Mouse (Mus musculus): Measurements from ENCODE around the gene Racgap1.

The Racgap1 gene

DNA sequence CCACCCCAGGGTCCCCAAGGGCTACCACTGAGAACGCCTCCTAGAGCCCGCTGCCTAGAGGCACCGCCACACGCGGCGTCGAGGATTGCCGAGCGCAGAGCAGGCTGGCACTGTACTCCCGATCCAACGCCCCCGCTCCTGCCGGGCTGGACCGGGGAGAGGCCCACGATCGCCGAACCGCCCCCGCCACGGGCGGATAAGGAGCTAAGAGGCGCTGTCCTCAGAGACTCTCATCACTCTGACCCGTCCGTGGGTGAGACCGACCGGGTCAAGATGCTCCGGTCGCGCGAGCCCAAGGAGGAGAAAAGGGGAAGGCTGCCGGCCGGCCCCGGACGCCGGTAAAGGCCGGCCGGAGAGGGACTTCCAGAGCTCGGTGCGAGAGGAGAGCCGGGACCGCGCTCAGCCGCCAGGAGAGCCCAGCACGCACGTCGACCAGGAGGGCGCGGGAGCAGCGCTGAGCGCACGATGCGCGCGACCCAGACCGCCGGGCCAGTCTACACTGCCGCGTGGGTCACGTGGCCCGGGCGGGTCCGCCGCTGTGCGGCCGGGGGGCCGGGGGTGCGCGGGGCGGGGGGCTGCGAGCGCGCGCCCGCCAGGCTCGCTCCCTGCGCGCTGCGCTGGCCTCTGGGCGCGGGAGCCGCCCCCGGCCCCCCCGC lies 60.9 kb downstream of the Racgap1 start, which contains the start of gene Aqp5:
Aqp5 (plus strand) TSS at position 354 of the 656 bp plus-strand sequence.
- no peak for DNase-seq (ENCODE audit: low read depth, low spot score)

DNA sequence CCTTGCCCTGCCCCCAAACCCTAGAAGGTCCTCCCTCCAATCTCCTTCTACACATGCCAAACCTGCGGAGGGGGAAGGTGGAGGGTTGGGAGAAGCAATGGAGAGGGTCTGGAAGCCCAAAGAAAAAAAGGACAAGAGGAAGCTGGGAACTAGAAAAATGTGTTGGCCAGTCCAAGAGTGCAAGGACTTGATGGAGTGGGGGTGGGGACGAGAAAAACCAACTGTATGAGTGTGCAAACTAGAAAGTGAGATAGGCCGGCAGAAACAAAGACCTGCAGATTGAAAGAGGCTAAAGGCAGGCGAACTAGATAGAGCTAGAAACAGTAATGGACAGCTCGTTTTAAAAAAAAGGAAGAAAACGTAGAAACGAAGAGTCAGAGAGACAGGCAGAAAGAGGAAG lies 61.8 kb downstream of the Racgap1 start:
- no peak for DNase-seq (ENCODE audit: low read depth, low spot score)

DNA sequence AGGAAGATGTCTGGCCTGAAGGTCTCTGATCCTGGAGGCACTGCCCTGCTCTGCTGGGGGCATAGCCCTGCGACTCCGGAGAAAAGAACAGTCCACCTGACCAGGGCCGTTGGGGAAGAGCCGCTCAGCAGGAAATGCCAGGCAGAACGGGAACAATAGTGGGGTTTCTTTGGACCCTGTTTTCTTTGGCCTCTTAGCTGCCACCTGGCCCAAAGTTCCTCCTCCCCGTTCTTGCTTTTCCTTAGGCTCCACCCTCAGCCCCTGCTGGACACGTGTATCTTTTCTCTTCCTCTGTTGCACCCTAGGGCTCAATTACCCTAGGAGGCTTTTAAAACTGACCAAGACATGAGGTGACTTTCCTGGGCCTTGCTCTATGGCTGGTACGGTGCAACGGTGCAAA lies 62.2 kb downstream of the Racgap1 start:
- no peak for DNase-seq (ENCODE audit: low read depth, low spot score)

DNA sequence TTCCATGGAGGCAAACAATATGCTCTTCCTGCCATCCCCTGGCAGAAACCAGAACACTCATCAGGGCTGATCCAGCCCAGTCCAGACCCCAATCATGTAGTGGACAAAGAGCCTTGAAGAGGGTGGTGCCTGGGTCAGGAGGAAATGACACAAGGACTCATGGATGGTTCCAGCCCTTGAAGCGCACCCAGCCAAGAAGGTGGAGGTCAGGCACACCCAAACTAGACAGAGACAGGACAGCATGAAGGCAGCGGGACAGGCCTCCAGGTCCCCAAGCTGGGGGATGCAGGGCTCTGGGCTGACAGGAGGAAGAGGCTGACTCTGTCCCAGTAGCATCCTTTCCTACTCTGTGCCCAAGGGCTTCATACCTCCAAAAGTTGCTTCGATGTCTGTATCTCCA lies 64.9 kb downstream of the Racgap1 start:
- DNase-seq (ENCODE audit: low read depth, low spot score) = no peak

DNA sequence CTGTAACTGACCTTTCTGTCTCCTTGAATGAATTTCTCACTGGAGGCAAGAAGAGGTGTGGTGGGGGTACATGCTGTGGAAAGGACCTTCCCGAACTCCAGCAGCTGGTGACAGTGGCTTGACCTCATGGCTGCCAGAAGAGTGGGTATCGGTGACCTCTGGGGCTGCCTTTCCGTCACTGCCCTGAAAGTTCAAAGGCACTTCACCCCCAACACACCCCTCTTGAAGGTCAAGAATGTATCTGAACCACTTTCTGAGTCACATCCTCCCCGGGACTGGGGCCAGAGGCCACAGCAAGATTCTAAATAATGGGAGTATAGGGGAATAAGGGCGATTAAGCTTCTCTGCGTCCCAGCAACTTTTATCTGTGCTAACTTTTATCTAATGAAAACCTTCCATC lies 65.7 kb downstream of the Racgap1 start:
- no peak for DNase-seq (ENCODE audit: low read depth, low spot score)

DNA sequence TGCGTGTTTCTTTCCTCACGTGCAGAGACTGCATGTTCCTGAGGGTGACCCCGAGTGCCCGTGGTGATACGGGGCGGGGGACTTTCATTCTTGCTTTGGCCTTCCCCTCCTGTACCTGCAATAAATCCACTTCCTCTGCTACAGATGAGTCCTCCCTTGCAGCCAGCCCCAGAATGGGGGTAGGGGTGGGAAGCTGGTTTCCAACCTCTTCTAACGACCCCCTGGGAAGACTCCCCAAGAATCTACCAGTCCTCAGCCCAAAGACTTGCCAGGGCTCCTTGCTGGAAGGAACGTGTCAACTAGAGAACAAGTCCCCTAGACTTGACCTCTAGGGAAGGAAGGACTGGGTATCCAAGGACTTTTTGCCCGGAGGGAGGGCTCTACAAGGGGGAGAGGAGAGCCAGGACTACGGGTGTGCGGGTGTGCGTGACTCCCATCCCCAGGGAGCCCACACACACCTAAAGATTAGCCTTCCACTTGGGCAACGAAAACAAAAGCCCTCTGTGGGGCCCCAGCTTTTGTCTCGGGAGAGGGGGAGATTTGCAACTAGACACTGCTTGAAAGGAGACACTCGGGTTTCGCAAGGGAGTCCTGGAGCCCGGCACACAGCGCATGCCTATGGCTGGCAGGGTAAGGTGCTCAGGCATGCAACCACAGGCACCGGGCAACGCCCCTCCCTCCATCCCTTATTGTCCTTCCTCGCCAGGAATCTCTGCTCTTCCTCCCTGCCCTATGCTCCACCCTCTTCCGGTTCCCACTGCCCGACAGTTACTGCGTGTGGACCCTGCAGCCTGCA lies 66.9 kb downstream of the Racgap1 start:
- DNase-seq (ENCODE audit: low read depth, low spot score) = peak; percentile 46

DNA sequence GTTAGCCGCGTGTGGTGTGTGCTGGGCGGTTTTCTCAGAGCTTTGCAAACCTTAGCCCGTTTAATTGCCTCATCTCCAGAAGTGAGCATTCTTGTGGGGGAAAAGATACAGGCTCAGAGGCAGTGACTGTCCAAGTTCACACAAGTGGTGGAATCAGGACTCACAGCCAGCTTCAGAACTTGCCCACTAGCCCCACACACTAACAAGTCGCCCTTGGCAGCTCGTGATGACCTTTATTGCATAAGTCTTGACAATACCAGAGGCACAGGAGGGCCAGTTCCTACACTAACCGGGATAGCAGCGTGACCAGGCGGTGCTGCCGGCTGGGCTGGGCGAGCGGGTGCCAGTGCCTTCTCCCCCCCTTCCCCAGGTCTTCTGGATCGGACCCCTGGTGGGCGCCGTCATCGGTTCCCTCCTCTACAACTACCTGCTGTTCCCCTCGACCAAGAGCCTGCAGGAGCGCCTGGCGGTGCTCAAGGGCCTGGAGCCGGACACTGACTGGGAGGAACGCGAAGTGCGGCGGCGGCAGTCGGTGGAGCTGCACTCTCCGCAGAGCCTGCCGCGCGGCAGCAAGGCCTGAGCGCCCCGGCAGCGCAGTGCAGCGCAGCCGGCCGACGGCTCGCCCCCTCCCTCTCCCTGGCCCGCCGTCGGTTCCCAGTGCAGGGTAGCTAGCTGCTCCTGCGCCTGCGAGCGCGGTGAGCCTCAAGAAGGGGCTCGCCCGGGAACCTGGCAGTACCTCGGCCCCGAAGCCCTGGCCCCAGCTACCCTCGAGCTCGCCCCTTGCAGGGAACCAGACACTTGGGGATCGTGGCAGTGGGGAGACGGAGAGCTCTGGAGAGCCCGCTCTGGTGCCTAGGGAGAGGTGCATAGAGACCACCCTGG lies 67.8 kb downstream of the Racgap1 start:
- DNase-seq (ENCODE audit: low read depth, low spot score) = peak; percentile 58

DNA sequence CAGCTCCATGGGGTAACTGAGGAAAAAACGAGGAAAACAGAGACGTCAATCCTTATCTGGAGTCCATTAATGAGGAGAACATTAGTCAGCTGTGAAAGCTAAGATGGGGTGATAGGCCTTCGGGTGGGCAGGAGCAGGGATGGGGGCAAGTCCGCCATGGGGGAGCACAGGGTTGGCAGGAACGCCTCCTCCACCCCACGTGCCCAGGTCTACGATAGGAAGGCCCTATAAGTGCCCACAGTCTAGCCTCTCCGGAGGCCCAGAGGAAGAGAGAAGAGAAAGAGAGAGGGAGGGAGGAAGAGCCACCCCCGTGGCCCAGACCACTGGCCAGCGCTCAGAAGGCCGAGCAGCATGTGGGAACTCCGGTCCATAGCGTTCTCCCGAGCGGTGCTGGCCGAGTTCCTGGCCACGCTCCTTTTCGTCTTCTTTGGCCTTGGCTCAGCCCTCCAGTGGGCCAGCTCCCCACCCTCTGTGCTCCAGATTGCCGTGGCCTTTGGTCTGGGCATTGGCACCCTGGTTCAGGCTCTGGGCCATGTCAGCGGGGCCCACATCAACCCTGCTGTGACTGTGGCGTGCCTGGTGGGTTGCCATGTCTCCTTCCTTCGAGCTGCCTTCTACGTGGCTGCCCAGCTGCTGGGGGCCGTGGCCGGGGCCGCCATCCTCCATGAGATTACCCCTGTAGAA lies 72.5 kb downstream of the Racgap1 start, which contains the start of gene Aqp2:
Aqp2 (plus strand) TSS at position 254 of the 684 bp plus-strand sequence.
- no peak for DNase-seq (ENCODE audit: low read depth, low spot score)
